Mouse (Mus musculus) spleen, postnatal 4 days (tissue): ENCODE results near the gene Ccin.

Experiments used
- DNase-seq, 2 experiments: peaks; one replicate each; pipeline ENCODE4 v3.0.0; 2022; ENCODE audit warnings: low spot score in 2 of 2

Ccin gene

DNA sequence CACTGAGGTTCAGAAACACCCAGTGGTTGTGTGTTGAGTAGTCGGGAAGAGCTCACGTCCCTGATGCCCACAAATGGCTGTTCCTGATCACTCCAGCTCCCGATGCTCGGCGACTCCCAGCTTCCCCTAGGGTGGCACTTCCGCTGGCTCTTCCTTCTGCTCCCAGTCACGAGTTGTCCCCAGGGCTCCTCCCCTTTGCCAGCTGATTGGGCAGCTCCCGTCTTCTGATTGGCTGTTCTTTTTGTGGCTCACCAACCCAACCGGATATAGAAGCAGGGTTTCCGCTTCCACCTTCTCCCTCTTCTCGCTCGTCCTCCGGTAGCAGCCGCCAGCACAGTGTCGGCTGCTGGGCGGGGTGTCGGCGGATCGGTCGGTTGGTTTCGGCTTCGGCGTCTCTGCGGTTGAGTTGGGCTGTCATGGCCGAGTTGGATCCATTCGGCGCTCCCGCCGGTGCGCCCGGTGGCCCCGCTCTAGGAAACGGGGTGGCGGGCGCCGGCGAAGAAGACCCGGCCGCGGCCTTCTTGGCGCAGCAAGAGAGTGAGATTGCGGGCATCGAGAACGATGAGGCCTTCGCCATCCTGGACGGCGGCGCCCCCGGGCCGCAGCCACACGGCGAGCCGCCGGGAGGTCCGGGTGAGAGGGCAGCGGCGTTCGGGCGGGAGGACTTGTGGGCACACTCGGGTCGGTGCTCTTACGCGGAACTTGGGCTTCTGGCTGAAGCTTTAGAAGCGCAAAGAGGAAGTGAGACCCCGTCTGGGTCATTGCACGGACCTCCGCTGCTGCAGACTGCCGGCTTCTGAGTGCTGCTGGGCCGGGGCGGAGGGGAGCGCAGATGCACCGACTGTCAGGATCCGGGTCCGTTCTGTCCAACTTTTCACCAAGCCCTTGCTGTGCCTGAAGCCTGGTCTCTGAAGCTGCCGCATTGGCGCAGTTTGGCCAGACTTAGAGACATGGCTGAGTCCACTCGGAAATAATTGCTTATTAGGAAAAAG lies 29.4 kb downstream of the Ccin start:
- peak; percentile 90 to 91 for DNase-seq

DNA sequence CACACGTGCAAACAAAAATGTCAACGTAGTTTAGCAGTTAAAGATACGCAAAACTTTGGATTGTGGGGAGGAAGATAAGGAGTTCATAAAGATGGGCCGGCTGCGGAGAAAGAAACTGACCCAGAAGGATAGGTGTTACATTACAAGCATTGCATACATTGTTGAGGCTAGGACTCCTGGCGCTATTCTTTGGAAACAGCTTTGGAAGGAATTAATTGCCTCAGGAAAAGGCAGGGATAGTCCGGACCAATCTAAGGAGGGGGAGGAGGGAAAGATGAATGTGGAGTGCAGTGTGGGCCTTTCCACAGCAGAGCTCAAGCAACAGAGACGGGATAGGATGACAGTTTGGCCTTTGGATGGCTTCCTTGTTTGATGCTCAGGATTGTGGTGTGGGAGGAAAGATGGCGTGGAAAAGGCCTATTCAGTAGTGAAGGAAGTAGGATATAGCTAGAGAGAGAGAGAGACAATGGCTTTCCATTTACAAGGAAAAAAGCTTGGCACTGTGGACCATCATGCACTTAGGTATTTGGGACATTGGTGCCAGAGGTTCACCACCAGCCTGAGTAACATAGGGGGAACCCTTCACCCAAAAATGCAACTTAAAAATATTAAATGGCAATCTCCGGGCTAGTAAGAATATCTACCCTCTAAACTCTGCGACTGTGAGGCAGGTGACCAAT lies 30.2 kb downstream of the Ccin start:
- DNase-seq: no peak

DNA sequence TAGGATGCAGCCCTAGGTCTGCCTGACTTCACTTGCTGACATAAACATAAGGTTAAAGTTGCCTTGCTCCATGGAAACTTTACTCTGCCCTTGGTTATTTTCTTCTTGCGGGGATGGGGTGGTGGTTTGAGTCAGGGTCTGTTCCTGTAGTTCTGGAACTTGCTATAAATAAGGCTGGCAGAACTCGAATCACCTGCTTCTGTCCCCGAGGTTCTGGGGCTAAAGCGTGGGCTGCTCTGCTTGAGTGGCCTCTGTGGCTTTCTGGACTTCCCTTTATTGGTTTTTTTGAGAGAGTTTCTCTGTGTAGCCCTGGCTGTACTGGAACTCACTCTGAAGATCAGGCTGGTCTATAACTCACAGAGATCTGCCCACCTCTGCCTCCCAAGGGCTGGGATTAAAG lies 32.8 kb downstream of the Ccin start:
- no peak for DNase-seq

DNA sequence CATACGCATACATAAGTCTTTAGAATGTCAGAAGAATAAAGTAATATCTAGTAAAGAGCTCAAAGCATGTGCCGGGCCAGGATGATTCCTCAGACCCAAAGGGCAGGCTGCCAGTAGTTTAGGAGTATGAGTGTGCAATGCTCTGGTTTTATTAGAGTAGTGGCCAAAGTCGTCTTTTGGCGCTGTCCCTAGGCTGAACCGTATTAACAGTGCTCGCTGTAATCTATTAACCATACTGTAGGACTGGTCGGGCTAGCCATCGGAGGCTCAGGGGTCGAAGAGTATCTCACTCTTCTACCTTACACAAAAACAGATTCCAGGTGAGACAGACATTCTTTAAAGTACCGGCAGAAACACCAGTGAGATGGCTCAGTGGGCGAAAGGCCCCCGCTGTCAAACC lies 33.5 kb downstream of the Ccin start:
- DNase-seq: no peak

DNA sequence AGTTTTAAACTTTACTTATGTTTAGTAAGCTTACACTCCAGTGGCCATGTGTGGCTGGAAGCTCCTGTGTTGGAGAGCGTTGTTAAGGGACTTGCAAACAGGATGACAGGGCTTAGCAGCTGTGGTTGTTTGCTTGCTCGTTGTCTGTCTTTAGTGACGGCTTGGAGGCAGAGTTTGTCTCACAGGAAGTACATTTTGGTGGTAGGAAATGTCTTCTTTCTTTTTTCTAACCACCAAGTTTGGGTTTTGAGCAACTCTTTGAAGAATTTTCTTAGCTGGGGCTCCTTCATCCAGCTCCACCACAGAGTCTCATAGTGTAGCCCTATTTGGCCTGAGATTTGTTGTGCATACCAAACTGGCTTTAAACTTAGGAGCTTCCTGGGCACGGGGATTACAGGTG lies 39.0 kb downstream of the Ccin start:
- peak in 1 of 2 experiments; percentile 11 for DNase-seq

DNA sequence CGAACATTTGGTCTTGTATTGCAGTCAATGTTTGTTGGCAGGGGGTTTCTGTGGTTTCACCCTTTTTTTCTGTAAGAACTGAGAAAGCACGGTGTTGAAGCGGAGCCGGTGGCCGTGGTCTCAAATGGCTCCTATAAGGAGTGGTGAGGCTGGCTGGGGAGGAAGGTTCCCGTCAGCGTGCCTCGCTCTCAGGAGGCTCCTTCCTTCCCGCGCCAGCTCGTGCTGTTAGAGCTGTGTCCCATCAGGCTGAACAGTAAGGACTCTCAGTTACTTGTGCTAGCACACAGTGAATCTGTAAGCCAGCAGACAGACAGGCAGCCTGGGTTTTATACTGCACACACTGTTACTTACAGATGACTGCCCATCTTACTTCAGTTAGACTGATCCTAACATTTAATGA lies 39.5 kb downstream of the Ccin start:
- peak in 1 of 2 experiments; percentile 12 for DNase-seq

DNA sequence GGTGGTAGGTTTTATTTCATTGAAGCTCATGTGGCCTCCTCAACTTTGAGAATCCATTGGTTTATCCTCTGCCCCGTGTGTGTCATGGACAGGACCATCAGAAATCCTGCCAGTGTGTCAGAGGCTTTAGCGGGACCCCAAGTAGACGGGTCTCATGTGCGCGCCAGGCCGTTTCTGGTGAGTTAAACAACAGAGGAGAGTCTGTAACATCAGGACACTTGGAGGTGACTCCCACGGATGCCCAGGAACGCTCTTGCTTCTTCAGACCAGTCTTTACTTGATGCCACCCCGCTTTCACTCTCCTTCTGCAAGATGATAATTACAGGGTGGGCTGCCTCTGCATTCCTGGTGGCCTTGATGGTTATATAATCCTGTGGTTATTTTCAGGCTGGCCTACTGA lies 40.4 kb downstream of the Ccin start:
- no peak for DNase-seq

DNA sequence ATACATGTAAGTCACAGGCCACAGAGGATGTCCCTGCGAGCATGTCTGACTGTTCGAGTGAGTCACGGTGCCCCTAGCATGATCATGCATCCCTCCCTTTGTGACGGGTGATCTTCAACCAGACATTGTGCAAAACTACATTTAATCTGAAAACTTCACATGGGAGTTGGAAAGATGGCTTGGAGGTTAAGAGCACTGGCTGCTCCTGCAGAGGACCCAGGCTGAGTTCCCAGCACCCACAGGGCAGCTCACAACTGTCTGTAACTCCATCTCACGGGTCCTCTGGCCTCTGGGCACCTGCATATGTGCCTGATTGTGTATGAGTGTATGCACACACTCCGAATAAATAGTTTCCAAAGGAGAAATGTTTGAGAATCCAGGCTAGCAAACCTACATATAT lies 41.0 kb downstream of the Ccin start:
- DNase-seq: no peak

DNA sequence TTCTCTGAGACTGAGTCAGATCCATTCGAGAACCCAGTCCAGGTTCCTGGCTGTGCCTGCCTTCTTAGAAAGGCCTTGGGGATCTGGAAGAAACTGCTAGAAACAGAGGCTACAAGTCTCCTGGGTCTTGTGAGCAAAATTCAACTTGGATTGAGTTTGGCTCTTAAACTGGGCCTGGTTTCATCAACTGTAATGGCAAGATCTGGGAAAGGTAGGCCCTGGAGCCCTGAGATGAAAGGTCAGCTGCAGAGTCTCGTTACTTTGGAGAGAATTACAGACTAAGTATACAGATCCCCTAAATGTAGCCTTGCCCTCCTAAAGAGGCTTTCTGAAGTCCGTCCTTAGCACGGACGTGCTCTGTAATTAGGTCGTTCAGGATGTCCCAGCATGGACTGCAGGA lies 42.3 kb downstream of the Ccin start:
- no peak for DNase-seq

DNA sequence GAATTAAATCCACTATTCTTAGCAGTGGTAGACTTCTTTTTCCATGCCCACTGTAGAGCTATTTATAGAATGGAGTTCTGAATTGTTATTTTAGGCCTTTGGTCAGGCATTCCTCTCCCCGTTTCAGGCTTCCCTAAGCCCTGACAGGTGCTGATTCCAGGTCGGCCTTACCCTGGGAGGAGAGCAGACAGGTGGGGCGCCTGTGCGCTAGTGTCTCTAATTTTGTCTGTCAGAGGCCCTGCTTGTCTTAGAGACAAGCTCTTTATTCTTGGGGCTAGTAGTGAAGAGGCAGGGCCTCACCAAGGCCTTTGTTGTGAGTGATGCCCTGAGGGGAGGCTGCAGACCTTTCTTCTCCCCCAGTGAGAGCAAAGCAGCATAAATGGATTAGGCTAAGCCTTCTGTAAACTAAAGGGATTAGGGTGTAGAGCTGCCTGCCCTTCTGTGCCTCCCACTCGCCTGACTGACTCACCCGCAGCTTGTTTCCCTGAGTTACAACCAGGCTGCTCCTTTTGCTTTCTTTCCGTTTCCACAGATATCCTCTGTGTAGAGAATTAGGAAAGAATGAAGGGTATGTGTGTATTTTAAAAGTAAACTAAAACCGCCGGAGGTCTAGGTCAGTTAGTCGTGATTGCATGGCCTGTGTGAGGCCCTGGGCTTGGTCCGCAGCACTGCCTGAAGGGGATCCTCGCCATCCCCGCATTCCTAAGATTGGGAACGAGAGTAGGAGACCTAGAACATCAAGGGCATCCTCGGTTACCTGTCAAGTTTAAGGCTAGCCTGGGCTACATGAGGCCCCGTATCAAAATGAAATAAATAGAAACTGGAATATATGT lies 45.2 kb downstream of the Ccin start:
- no peak for DNase-seq

DNA sequence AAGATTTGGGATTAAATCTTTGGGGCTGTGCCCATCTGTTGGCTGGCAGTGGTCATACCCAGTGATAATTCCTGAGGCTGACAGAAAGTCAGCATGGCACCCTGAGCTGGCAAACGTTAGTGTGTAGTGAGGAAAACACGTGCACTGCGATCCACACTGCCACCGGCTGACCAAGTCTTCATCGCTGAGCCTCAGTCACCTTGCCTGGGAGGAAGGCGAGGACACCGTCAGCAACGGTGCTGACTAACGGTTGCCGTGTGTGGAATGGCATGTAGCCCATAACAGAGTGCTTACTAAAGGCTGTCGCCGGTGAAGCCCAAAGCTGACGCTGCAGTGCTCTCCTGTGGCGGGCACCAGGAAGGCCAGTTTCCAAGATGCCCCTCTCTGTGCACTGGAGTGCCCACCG lies 46.4 kb downstream of the Ccin start:
- no peak for DNase-seq

DNA sequence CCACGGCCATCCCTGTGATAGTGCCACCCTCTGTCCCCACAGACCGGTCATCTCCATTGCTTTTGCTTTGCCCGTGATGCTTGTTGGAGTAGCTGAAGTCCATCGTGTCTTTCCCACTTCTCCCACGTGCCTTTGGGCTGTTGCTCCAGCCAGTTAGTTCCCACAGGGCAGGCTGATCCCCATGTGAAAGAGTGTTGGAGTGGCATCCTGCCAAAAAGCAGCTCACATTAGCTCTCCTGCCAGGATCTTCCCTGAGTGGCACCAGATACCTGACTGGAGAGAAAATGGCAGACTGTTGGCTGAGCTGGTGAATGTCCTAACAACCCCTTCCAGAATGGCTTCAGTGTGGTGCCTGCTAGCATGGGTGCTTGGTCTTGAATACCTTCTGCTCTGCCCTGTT lies 48.2 kb downstream of the Ccin start:
- DNase-seq: no peak
